21 mouse cellular contexts compared by ENCODE assay signal in genomic region chr9:80275053-80275771, GRCm38 (mm10).
A peak's percentile ranks its signal among the peaks of the same experiment; 100 is the strongest.
DNase-seq lines count a peak whose midpoint lies in the region; ATAC-seq and TF ChIP-seq lines count a peak whose summit lies in the region.
"Had no signal": no experiment of that assay in that cellular context is flagged by ENCODE, and none has a peak within 500 bp of the region (broad histone marks: within the 10 kb centered on the region; RNA-seq: fewer than 3 reads in every experiment).

No protein-coding gene starts in this region.

- H3K4me3 ChIP-seq in intestine, embryonic 14.5 days (ENCODE audit: low read depth, low read length): no peak overlapping the region
- H3K4me3 ChIP-seq in intestine, postnatal 0 days (ENCODE audit: low read depth, low read length): no peak overlapping the region
- H3K4me3 ChIP-seq in lung, postnatal 0 days (ENCODE audit: low read depth, low read length): no peak overlapping the region
- no peak overlapping the region for H3K4me3 ChIP-seq in lung, adult 2 months (replicated peaks; ENCODE audit: extremely low read depth, low read depth, low read length)
- H3K4me3 ChIP-seq in stomach, embryonic 15.5 days (replicated peaks): no peak overlapping the region
- no peak overlapping the region for H3K4me3 ChIP-seq in forebrain, embryonic 10.5 days
- H3K4me3 ChIP-seq: hindbrain, embryonic 12.5 days; kidney, embryonic 15.5 days; limb, embryonic 12.5 days; midbrain, embryonic 12.5 days had no signal

- ATAC-seq in intestine, embryonic 14.5 days (replicated peaks; ENCODE audit: low FRiP score, low TSS enrichment, low read depth): no peak
- no peak for ATAC-seq in intestine, postnatal 0 days
- peak; percentile 84 for ATAC-seq in lung, postnatal 0 days
- ATAC-seq in stomach, embryonic 15.5 days (ENCODE audit: insufficient read depth, low FRiP score, low read depth): no peak
- ATAC-seq: forebrain, embryonic 14.5 days; hindbrain, postnatal 0 days had no signal

- no peaks in the 10 kb centered on the region for H3K4me1 ChIP-seq in intestine, embryonic 14.5 days (replicated peaks; ENCODE audit: control insufficient read depth, insufficient read depth, low read length)
- H3K4me1 ChIP-seq in intestine, postnatal 0 days (replicated peaks; ENCODE audit: control insufficient read depth, insufficient read depth, low read length): no peaks in the 10 kb centered on the region
- no peaks in the 10 kb centered on the region for H3K4me1 ChIP-seq in lung, postnatal 0 days (ENCODE audit: insufficient read depth, low read depth, low read length)
- no peaks in the 10 kb centered on the region for H3K4me1 ChIP-seq in lung, adult 2 months (ENCODE audit: control insufficient read depth, insufficient read depth, low read length)
- H3K4me1 ChIP-seq in stomach, embryonic 15.5 days: no peaks in the 10 kb centered on the region
- H3K4me1 ChIP-seq in forebrain, embryonic 10.5 days: peaks cover 17% of the 10 kb centered on the region
- H3K4me1 ChIP-seq: hindbrain, embryonic 12.5 days; kidney, embryonic 15.5 days; limb, embryonic 12.5 days had no signal

- TF ChIP-seq POLR2A in lung, adult 2 months (IDR thresholded peaks at IDR 0.05; ENCODE audit: borderline replicate concordance, extremely low read depth, low read depth, low read length): no peak

- H3K27me3 ChIP-seq in intestine, embryonic 14.5 days (replicated peaks; ENCODE audit: control insufficient read depth, insufficient read depth, low read length): no peaks in the 10 kb centered on the region
- no peaks in the 10 kb centered on the region for H3K27me3 ChIP-seq in intestine, postnatal 0 days (replicated peaks; ENCODE audit: control insufficient read depth, insufficient read depth, low read length)
- no peaks in the 10 kb centered on the region for H3K27me3 ChIP-seq in lung, postnatal 0 days (replicated peaks; ENCODE audit: insufficient read depth, low read length)
- H3K27me3 ChIP-seq in stomach, embryonic 15.5 days (replicated peaks): no peaks in the 10 kb centered on the region
- no peaks in the 10 kb centered on the region for H3K27me3 ChIP-seq in forebrain, embryonic 10.5 days (ENCODE audit: poor library complexity, severe bottlenecking)
- H3K27me3 ChIP-seq: hindbrain, embryonic 12.5 days; kidney, embryonic 15.5 days; limb, embryonic 12.5 days; midbrain, embryonic 12.5 days had no signal

- H3K36me3 ChIP-seq in intestine, embryonic 14.5 days (ENCODE audit: control insufficient read depth, insufficient read depth, low read length): peaks cover 47% of the 10 kb centered on the region
- peaks cover 49% of the 10 kb centered on the region for H3K36me3 ChIP-seq in intestine, postnatal 0 days (ENCODE audit: control insufficient read depth, insufficient read depth)
- H3K36me3 ChIP-seq in lung, postnatal 0 days (ENCODE audit: insufficient read depth, low read length): no peaks in the 10 kb centered on the region; the same call in 1 of the 2 replicates
- peaks cover 13% of the 10 kb centered on the region; the same call in 1 of the 2 replicates for H3K36me3 ChIP-seq in stomach, embryonic 15.5 days
- H3K36me3 ChIP-seq in forebrain, embryonic 10.5 days (replicated peaks): no peaks in the 10 kb centered on the region
- H3K36me3 ChIP-seq: hindbrain, embryonic 12.5 days; limb, embryonic 12.5 days; midbrain, embryonic 12.5 days had no signal

- no peak overlapping the region for H3K9ac ChIP-seq in intestine, embryonic 14.5 days (ENCODE audit: low read length)
- H3K9ac ChIP-seq in intestine, postnatal 0 days (ENCODE audit: low read depth, low read length): no peak overlapping the region
- H3K9ac ChIP-seq in lung, postnatal 0 days (replicated peaks; ENCODE audit: low read depth): no peak overlapping the region
- no peak overlapping the region for H3K9ac ChIP-seq in stomach, embryonic 15.5 days
- H3K9ac ChIP-seq: hindbrain, embryonic 12.5 days; kidney, embryonic 15.5 days; limb, embryonic 12.5 days; midbrain, embryonic 12.5 days had no signal

- no peak for DNase-seq in intestine, embryonic 14.5 days (ENCODE audit: low spot score)
- DNase-seq in lung, postnatal 0 days (ENCODE audit: low spot score): peak; percentile 75
- DNase-seq in lung, adult 2 months: no peak
- peak; percentile 4 for DNase-seq in NIH3T3 (ENCODE audit: low read depth)
- no peak for DNase-seq in forebrain, embryonic 10.5 days (ENCODE audit: extremely low spot score, low spot score)
- DNase-seq: adrenal gland, postnatal 14 days; cerebellum, adult 2 months; cerebellum, postnatal 14 days; gastrocnemius, postnatal 14 days; kidney, adult 18-20 months; kidney, postnatal 25 days; thymus, postnatal 14 days had no signal

- H3K9me3 ChIP-seq in intestine, embryonic 14.5 days (ENCODE audit: control insufficient read depth, low read length): no peaks in the 10 kb centered on the region
- no peaks in the 10 kb centered on the region for H3K9me3 ChIP-seq in intestine, postnatal 0 days (ENCODE audit: control insufficient read depth)
- H3K9me3 ChIP-seq in lung, postnatal 0 days (ENCODE audit: low read length): no peaks in the 10 kb centered on the region
- no peaks in the 10 kb centered on the region for H3K9me3 ChIP-seq in stomach, embryonic 15.5 days
- no peaks in the 10 kb centered on the region for H3K9me3 ChIP-seq in forebrain, embryonic 10.5 days
- H3K9me3 ChIP-seq: hindbrain, embryonic 12.5 days; kidney, embryonic 15.5 days; limb, embryonic 12.5 days; midbrain, embryonic 12.5 days had no signal

- H3K27ac ChIP-seq in intestine, embryonic 14.5 days (ENCODE audit: low read depth): peak overlapping the region; percentile 38; the same call in 1 of the 2 replicates
- H3K27ac ChIP-seq in intestine, postnatal 0 days (ENCODE audit: low read depth, low read length): no peak overlapping the region
- no peak overlapping the region for H3K27ac ChIP-seq in lung, postnatal 0 days (ENCODE audit: low read length)
- H3K27ac ChIP-seq in stomach, embryonic 15.5 days: peak overlapping the region; percentile 49; the same call in 1 of the 2 replicates
- no peak overlapping the region for H3K27ac ChIP-seq in forebrain, embryonic 10.5 days
- H3K27ac ChIP-seq: hindbrain, embryonic 12.5 days; hindbrain, postnatal 0 days; kidney, embryonic 15.5 days; limb, embryonic 12.5 days; midbrain, embryonic 12.5 days had no signal

- 54% methylated on average over 8 of the region's 8 CpGs for WGBS in intestine, embryonic 14.5 days
- 68% methylated on average over 8 of the region's 8 CpGs for WGBS in intestine, postnatal 0 days
- 55% methylated on average over 8 of the region's 8 CpGs for WGBS in lung, postnatal 0 days
- WGBS in lung, adult 2 months: 66% methylated on average over 8 of the region's 8 CpGs
- WGBS in stomach, embryonic 15.5 days: 57% methylated on average over 8 of the region's 8 CpGs
- 93% methylated on average over 8 of the region's 8 CpGs for WGBS in forebrain, embryonic 10.5 days

- TF ChIP-seq CTCF in intestine, postnatal 0 days (IDR thresholded peaks at IDR 0.05; ENCODE audit: low read depth): no peak
- no peak for TF ChIP-seq CTCF in lung, postnatal 0 days (IDR thresholded peaks at IDR 0.05)
- TF ChIP-seq CTCF in lung, adult 2 months (IDR thresholded peaks at IDR 0.05; ENCODE audit: insufficient read depth, low read length): no peak

- H3K4me2 ChIP-seq in intestine, embryonic 14.5 days (ENCODE audit: low read length): no peak overlapping the region
- H3K4me2 ChIP-seq in intestine, postnatal 0 days (replicated peaks; ENCODE audit: low read depth): no peak overlapping the region
- no peak overlapping the region for H3K4me2 ChIP-seq in lung, postnatal 0 days (replicated peaks; ENCODE audit: low read depth, low read length)
- H3K4me2 ChIP-seq in stomach, embryonic 15.5 days: no peak overlapping the region
- H3K4me2 ChIP-seq: hindbrain, embryonic 12.5 days; kidney, embryonic 15.5 days; limb, embryonic 12.5 days; liver, embryonic 11.5 days; midbrain, embryonic 12.5 days had no signal

- peak; percentile 42; the same call in 1 of the 2 replicates for TF ChIP-seq EP300 in lung, postnatal 0 days (IDR thresholded peaks at IDR 0.05)

Comparison
In these comparisons a context has a peak if more than half of its experiments do, and no peak if none do; other contexts are left out.
1. DNase-seq: peak in lung, postnatal 0 days (single experiment) and NIH3T3 (single experiment); none in intestine, embryonic 14.5 days (single experiment), lung, adult 2 months (single experiment) and forebrain, embryonic 10.5 days (single experiment).
2. H3K27ac ChIP-seq: peak in intestine, embryonic 14.5 days (single experiment) and stomach, embryonic 15.5 days (single experiment); none in intestine, postnatal 0 days (single experiment), lung, postnatal 0 days (single experiment) and forebrain, embryonic 10.5 days (single experiment).